Mouse (Mus musculus) heart, adult 18-20 months (tissue): ENCODE data around the gene Cdk2ap1. TPM values are rescaled to one million over a fixed set of nuclear protein-coding genes. Genes with fewer than 3 reads are reported as not detected.
"Not testable (repeated sequence)": the region's sequence is repeated elsewhere in the genome, so short reads cannot be mapped to it uniquely, and the experiment has no call there.

ENCODE experiments used
- DNase-seq, 2 experiments: peaks; one replicate each; pipeline ENCODE4 v3.0.0; 2021 to 2022; ENCODE audit warnings: mixed read lengths in 1 of 2
- total RNA-seq, 2 experiments: library from RNA; stranded (reverse); gene quantifications; 2 replicates each; pipeline ENCODE4 v1.2.3; 2021

Gene Cdk2ap1
- total RNA-seq, 2 experiments from 2014 or later, result 148 to 156 TPM

DNA sequence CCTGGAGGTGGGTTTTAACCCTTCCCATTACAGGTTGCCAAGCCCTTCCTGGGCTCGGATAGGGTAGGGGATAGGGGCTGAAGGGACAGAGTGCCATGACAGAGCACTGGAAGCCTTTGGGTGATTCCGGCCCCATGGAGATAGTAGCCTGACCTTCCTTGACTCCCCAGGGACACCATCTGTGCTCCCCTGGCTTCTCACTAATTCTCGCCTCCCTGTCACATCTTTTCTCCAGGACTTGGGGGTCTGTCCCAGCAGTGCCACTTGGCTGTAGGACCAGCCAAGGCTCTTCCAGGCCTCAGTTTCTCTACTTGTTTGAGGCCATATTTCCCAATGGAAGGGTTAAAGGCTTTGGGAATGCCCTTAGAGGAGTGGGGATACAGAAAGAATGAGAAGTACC is 11.3 kb downstream of the Cdk2ap1 start:
- DNase-seq, result peak in 1 of 2 experiments; percentile 25

DNA sequence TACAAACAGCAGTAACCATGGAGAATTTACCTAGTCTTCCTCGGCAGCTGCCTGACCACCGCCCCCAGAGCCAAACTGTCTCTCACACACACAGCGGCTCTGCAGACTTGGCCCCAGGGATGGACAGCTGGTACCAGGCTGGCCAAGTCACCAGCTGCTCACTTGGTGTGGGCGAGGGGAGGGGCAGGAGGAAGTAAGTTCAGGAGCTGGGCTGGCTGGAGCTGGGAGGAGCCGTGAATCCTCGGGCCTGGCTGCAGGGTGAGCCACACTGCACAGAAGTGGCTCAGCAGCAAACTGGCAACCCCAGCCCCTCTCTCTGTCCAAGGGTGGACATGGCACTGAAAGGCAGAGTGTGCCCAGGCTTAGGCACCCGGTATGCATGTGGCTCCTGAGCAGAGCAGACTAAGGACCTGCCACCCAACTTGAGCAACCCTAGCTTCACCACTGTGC is 11.7 kb downstream of the Cdk2ap1 start:
- DNase-seq, result peak; percentile 59 to 78

DNA sequence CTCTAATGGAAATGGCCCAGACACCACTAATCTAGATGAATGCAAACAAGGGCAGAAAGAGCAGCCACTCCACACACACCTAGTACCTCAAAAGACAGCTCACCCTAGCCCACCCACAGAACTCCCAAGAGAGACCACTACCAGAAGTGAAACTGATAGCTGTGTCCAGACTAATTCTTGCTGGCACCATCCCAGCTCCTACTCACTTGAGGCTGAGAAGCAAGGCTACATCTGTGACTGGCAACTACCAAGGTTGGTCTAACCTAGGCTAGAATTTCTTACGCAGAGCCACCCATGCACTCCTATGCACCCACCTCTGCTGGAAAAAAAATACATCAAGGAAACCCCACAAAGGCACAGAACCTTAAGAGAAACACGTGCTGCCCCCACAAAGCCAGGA is 12.5 kb downstream of the Cdk2ap1 start:
- no peak for DNase-seq

DNA sequence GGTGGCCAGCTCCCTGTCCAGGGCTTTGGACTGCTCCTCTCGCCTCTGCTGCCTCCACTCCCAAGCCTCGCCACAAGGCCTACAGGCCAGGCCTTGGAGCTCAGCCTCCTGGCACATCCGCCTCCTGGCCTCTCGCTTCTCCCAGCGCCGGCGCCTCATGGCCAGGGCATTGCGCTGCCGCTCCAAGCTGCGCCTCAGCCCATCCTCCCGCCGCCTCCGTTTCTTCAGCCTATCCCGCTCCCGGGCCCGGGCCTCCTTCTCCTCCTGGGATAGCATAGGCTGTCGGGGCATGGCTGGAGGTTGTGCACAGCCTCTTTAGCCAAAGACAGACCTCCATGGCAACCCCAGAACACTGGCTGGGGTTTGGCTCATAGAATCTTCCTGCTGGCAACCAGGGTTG is 13.7 kb downstream of the Cdk2ap1 start:
- peak in 1 of 2 experiments; percentile 36 for DNase-seq

DNA sequence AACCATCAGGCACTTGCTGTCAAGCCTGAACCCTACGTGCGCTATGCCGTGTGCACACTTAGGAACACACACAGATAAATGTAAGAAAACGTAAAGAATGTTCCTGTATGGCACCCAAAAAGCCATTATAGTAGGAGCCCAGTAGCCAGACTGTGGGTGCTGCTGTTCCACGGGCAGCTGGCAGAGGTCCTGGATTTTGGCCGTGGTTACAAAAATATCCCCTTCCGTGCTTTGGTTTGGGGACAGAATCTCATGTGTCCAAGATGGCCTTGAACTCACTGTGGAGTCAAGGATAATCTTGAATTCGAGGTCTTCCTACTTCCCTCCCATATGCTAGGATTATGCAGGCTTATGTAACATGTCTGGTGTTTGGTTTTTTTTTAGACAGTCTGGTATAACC is 20.0 kb downstream of the Cdk2ap1 start:
- DNase-seq, result no peak

DNA sequence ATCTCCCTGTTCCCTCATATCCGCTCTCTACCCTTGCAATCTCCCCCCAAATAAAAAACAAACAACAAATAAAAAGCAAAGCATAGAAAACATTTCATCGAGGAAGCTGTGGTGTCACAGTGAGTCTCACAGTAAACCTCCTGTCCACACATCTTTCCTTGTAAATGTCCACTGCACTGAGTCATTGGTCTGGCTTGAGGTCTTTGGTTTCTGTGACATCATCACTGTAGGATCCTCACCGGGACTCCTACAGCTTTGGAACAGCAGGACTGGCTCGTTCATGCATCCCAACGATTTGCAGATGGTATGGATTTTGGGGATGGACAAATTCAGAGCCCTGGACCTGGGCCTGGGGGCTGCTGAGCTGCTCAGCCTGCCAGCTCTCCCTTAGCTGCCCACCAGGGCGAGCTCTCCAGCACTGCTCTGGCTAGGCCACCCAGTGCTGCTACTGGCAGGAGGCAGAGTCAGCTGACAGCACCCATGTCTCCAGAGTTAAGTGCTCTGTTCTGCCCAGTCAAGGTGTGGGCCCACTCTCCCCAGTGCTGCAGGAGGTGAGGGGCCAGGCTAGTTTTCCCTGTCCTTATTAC is 21.0 kb downstream of the Cdk2ap1 start:
- DNase-seq, result not testable (repeated sequence)

DNA sequence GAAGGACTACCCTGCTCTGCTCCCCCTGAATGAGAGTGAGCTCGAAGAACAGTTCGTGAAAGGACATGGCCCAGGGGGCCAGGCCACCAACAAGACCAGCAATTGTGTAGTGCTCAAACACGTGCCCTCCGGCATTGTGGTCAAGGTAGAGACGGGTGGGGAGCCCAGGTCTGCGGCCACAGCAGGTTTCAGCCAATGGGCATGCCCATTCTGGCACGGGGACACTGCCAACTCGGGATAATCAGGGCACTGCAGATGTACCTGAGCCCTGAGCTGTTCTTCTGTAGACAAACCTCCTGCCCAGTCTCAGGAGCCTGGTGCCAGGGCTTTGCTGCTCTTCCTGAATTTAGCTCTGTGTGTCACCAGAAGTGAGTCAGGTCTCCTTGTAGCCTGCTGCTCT is 24.1 kb downstream of the Cdk2ap1 start:
- no peak for DNase-seq

DNA sequence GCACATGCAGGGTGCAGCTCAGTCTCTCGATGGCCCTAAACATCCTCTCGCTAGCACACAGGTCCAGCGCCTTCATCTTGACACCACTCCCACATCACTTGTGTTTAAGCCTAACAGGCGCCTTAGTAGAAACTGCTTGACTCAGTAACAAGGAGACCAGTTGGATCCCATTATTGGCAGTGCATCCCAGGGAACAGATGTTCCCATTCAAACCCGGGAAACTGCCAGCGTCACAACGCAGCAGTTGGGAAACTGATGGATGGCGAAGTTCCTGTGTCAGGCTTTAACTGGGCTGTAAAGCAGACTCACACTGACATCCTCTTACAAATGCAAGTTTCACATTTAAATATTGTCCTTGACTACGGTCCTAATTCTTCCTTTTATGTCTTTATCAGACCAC is 25.0 kb downstream of the Cdk2ap1 start:
- peak; percentile 48 to 57 for DNase-seq

DNA sequence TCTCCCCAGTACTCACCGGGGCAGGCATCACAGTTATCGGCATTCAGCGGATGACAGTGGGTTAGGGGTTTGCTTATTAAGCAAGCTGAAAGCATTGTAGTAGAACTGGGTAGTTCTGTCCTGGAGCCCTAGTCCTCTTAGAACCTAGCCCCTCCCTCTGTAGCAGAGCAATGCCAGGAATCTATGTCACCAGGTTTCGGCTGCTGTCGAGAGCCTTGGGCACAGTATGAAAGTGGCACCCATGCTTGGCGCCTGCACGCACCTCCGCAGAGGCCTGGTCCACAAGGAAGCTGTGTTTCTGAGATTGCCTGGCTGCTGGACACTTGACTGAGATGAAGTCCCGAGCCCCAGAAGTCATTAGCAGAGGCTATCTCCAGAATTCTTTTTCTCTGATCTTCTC is 25.8 kb downstream of the Cdk2ap1 start:
- no peak for DNase-seq

DNA sequence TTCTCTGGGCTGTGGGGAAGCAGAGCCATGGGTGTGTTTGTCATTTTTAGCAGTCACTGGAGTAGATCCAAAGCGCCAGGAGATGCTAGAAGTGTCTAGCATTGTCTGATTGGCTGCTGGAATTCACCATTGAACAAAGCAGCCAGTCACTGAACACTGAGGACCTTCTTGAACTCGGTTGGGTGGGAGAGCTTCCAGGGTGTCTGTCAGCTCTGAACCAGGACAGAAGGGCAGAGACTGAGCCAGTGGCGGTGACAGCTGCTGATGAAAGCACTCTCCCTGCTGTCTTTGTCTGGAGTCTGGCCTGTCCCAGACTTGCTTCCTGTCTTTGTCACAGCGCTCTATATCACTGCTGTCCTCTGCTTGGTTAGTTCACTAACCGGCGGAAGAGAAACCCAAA is 28.5 kb downstream of the Cdk2ap1 start:
- DNase-seq, result peak; percentile 64 to 78

DNA sequence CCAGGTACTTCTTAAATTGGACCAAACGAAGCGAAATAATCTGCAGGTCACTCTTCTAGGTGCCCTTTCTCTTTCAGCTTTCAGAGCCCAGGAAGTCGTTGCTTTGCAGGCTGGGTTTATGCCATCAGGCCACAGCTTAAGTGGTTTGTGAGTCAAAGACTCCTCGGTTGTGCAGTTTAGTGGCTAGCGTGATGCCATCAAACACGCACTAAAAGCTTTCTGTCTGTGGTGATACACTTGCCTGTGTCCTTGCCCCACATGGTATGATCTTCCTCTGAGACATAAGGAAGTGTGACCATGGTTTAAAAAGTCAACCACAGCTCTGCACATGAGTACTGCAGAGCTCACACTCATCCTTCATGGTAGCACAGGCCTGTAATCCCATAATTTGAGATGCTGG is 32.8 kb downstream of the Cdk2ap1 start:
- DNase-seq, result no peak

DNA sequence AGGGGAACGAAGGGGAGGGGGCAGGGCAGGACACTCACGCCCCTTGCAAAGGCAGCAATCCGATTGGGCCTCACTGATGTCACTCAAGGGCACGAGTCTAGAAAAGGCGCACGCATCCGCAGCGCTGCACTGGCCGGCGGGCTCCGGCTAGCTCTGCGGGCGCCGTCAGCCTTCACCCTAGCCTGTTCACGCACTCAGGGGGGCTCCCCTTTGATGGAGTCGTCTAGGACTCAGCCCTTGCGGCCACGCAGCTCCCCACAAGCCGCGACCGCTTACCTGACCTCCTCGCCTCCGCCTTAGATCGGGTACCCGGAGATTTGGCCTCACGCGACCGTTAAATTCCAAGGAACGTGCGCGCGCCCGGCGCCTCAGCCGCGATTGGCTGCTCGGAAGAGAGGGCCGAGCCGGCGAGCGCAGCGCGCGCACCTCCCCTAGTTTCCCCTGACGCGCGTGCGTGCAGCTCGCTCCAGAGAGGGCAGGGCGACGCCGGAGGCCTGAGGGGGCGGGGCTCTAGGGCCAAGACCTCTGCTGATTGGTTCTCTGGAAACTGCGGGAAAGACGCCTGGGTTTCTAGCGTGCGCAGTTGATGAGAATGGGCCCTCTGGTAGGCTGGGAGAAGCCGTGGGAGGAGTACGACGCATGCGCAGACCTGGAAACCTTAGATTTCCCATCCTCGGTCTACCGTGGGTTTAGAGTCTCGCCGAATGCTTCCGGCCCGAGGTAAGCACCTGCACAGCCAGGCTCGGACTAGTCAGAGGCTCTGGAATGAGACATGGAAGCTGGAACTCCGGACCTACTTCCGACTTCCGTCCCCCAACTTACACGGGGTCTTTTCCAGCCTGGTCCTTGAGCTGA is 35.1 kb downstream of the Cdk2ap1 start, which contains the start of the genes Mphosph9 and 2810006K23Rik:
TSS of gene Mphosph9 (minus strand) at position 463 of the 855 bp plus-strand sequence.
TSS of gene 2810006K23Rik (plus strand) at position 580 of the 855 bp plus-strand sequence.
- peak; percentile 100 for DNase-seq

DNA sequence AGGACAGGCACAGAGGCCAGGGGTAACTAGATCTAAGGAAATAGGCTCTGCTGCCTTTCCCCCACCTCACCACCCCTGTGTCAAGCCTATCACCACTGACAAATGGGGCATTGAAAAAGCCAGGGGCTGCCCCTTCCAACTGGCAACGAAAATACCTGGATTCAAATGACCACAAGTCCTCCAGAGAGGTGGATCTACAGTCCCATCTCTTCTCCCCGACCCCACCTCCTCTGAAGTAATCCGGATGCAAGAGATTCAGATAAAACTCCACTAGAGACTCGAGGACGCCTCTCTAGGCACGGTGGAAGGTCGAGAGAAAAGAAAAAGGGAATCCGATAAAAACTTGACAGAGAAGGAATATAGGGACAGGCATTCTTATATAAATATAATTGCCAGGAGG is 36.1 kb downstream of the Cdk2ap1 start:
- peak in 1 of 2 experiments; percentile 22 for DNase-seq

DNA sequence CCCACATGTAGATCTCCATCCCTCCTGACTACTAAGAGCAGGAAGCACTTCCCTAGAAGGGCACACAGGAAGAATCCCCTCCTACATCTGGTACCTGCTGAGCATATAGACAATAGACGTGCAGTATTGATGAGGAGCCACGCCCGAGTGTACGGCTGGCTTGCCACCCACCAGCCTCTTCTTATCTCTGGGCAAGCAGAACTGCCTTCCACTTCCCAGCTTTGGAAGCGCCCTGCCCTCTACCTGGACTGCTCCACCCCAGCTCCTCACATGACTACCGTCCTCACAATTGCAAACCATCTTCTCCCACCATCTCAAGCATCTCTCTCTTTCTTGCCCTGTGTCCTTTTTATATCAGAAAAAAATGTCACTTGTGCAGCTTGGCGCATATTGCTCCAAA is 45.2 kb downstream of the Cdk2ap1 start:
- no peak for DNase-seq

DNA sequence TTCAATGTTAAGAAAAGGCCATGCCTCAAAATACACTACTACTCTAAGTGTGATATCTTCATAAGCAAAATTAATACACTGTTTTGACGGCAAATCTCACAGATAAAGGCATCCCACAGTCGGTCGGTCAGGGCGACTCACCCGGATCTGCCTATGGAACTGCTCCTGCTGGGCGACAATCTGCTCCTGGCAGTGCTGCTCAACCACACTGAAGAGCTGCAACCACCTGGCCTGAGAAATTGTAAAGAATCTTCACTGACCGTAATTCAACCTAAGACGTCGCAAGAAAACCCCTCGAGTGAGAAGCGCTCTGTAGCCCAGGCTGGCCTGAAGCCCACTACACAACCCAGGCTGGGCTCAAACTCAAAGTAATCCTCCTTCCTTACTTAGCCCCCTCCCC is 46.9 kb downstream of the Cdk2ap1 start:
- DNase-seq, result no peak

DNA sequence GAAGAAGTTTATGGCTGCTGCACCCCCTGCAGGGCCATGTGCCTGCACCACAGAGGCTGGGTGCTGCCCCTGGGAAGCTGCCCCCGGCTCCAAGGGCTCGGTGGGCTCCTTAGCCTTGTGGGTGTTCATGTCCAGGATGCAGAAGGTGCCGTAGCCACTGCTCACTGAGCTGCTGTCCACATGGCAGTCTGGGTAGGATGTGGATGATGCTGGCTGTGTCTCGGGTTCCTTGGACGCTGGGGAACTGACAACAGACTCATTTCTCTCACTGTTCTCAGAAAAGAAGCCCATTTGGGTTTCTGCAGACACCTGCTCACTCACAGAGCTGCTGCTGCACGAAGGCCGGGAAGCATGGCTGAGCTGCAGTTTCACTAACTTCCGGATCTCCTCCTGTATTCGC is 47.4 kb downstream of the Cdk2ap1 start:
- DNase-seq, result no peak

DNA sequence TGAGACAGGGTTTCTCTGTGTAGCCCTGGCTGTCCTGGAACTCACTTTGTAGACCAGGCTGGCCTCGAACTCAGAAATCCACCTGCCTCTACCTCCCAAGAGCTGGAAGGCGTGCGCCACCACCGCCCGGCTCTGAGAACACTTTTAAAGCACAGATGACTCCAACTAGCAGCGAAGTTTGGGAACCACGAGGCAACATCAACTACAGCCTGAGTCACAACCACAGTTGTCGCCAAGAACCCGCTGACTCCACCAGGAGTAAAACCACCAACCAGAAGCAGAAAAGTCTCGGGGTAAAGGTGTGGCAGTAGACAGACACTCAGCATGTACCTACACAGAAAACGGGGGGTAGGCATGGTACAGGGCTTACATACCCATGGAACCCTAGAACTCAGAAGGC is 52.8 kb downstream of the Cdk2ap1 start:
- DNase-seq, result no peak

DNA sequence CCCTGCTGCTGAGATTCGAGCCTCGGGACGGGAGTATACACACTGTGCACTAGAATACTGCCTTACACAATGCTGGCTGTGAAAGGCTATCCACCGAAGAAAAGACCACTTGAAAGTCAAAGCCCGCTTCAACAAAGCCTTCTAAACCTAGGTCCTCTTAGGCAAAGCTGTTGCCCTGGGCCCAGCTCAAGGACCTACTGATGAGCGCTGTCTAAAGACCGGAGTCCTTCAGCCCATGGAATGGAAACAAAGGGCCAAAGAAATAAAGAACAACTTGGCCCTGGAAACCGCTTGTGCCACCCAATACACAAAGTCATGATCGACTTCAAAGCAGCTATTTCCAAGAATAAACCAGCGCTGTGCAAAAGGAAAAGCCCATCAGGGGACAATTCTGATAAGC is 53.7 kb downstream of the Cdk2ap1 start:
- no peak for DNase-seq

DNA sequence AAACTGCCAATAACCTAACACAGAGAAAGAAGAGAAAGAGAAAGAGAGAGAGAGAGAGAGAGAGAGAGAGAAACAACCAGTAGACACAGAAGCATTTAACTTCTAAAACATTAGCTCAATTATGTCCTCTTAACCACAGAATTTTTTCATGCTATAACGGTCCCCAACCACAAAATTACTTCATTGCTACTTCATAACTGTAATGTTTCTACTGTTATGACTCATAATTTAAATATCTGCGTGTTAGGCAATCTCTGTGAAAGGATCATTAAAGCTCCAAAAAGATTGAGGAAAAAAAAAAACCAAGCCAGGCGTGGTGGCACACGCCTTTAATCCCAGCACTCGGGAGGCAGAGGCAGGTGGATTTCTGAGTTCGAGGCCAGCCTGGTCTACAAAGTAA is 60.0 kb downstream of the Cdk2ap1 start:
- not testable (repeated sequence) for DNase-seq

DNA sequence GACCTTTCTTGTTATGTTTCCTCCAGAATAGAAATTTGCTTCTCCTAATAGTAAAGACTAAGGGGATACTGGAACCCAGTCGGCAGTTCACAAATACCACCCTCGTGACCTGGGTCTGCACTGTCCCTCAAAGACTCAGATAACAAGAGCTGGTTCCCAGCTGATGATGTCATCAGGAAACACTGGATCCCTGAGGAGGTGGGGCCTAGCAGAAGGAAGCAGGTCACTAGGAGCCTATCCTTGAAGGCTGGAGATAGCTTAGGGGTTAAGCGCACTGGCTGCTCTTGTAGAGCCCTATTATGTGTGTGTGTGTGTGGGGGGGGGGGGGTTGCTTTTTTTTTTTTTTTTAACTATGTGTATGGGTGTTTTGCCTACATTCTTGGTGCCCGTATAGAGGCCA is 62.8 kb downstream of the Cdk2ap1 start:
- no peak for DNase-seq

DNA sequence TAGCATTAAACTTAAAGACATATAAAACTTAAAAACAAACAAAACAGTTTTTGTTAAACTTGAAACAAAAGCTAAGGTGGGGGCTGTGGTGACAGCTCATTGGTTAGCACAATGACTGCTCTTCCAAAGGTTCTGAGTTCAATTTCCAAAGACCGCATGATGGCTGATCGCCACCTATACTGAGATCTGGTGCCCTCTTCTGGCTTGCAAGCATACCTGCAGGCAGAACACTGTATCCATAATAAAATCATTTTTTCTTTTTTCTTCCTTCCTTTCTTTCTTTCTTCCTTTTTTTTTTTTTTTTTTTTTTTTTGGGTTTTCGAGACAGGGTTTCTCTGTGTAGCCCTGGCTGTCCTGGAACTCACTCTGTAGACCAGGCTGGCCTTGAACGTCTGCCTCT is 63.6 kb downstream of the Cdk2ap1 start:
- peak in 1 of 2 experiments; percentile 30 for DNase-seq

DNA sequence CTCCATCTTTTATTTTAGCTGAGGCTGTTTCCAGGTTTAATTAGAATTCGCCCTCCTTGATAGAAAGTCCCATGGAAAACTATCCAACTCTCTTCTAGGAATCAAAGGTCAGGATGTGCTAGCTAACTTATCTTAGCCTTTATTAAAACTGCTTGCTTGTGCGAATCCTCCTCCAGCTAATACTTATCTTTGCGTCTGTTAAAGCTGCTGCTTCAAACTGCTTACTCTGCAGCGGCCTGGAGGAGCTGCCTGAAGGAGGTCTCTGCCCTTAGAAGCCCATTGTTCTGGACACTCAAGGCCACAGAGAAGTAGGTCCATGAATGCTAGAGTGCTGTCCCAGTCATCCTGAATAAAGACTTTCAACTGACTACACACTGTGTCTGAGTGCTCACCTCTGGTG is 66.4 kb downstream of the Cdk2ap1 start:
- DNase-seq, result no peak
